Mouse (Mus musculus): ENCODE measurements around the gene Ano4. TPM values are rescaled to one million over a fixed set of nuclear protein-coding genes. Genes with fewer than 3 reads are reported as not detected.

Ano4 gene
- polyA plus RNA-seq, 1 experiment = not detected

DNA sequence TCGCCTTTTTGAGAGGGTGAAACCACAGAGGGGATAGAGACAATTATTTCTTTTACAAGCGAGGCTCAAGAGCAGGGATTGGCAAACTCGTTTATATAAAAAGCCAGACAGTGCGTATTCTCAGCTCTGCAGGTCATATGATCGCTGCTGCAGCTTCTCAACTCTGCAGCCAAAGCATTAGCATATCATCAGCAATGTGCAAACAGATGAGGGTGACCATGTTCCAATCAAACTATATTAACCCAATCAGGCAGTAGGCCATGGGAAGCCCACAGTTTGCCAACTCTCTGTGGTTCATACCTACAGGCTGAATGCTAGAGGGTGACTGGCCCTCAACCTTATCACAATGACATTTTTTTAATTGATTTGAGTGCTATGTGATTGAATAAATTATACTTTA, 64.2 kb downstream of the Ano4 start:
- Histone ChIP-seq H3ac (ENCODE audit: control insufficient read depth, insufficient read length, low read depth) (no peak overlapping the region), H3K27me3 (ENCODE audit: control insufficient read depth, insufficient read depth, insufficient read length) (no peaks in the 10 kb centered on the region), H3K79me3 (ENCODE audit: low read depth) (no peaks in the 10 kb centered on the region), H3K4me3 (ENCODE audit: insufficient read depth, poor library complexity, severe bottlenecking) (no peak overlapping the region), H3K36me3 (ENCODE audit: control insufficient read depth, insufficient read depth) (no peaks in the 10 kb centered on the region), H3K79me2 (ENCODE audit: control insufficient read depth, insufficient read depth) (no peaks in the 10 kb centered on the region)
- TF ChIP-seq CTCF (IDR thresholded peaks at IDR 0.05; ENCODE audit: control insufficient read depth, insufficient read depth, insufficient read length) (no peak), FOSL1 (IDR thresholded peaks at IDR 0.05; ENCODE audit: insufficient read depth, low read length, poor library complexity, severe bottlenecking) (no peak), CEBPB (IDR thresholded peaks at IDR 0.05; ENCODE audit: low read depth) (no peak), USF1 (IDR thresholded peaks at IDR 0.05; ENCODE audit: low read depth) (no peak), MYOG (IDR thresholded peaks at IDR 0.05; ENCODE audit: control insufficient read depth, extremely low read depth, insufficient read length) (no peak), MYOD1 (IDR thresholded peaks at IDR 0.05; ENCODE audit: control insufficient read depth, insufficient read length, low read depth) (no peak), MAX (IDR thresholded peaks at IDR 0.05) (no peak)

DNA sequence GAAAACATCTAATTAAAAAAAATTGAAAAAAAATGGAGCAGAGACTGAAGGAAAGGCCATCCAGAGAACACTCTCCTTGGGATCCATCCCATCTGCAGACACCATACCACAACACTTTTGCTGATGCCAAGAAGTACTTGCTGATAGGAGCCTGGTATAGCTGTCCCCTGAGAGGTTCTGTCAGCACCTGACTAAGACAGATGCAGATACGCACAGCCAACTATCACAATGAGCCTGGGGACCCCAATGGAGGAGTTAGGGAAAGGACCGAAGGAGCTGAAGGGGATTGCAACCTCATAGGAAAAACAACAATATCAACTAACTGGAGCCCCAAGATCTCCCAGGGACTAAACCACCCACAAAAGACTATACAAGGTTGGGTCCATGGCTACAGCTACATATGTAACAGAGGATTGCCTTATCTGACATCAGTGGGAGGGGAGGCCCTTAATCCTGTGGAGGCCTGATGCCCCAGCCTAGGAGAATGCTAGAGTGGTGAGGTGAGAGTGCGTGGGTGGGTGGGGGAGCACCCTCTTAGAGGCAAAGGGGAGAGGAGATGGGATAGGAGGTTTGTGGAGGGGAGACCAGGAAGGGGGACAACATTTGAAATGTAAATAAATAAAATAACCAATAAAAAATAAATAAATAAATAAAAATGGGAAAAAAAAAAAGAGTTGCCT, 71.4 kb downstream of the Ano4 start:
- Histone ChIP-seq H3K79me2 (ENCODE audit: control insufficient read depth, insufficient read depth) (no peaks in the 10 kb centered on the region), H3K79me3 (ENCODE audit: low read depth) (no peaks in the 10 kb centered on the region), H3K27me3 (ENCODE audit: control insufficient read depth, insufficient read depth, insufficient read length) (no peaks in the 10 kb centered on the region), H3K36me3 (ENCODE audit: control insufficient read depth, insufficient read depth) (no peaks in the 10 kb centered on the region), H3ac (ENCODE audit: control insufficient read depth, insufficient read length, low read depth) (no peak overlapping the region), H3K4me3 (ENCODE audit: insufficient read depth, poor library complexity, severe bottlenecking) (no peak overlapping the region)
- TF ChIP-seq MAX (IDR thresholded peaks at IDR 0.05) = no peak
- TF ChIP-seq CTCF (IDR thresholded peaks at IDR 0.05; ENCODE audit: control insufficient read depth, insufficient read depth, insufficient read length) = no peak
- TF ChIP-seq MYOG (IDR thresholded peaks at IDR 0.05; ENCODE audit: control insufficient read depth, extremely low read depth, insufficient read length) = no peak
- TF ChIP-seq MYOD1 (IDR thresholded peaks at IDR 0.05; ENCODE audit: control insufficient read depth, insufficient read length, low read depth) = no peak
- TF ChIP-seq FOSL1 (IDR thresholded peaks at IDR 0.05; ENCODE audit: insufficient read depth, low read length, poor library complexity, severe bottlenecking) = no peak

DNA sequence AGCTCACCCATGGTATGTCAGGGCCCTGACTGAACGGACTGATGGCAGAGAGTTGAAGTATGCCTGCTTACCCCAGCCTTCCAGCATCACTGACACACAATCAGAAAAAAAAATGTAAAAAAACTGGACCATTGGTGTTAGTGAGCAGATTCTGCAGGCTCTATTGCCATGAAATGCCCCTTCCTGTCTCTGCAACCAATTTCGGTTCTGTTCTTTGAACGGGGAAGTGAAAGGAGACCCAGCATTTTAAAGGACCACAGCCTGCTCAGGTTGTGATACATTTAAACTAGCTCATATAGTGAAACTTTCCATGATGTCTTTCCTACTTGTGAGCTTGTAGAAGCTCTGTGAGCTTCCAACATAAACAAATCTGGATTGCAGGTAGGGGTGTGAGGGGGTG, 77.2 kb downstream of the Ano4 start:
- no peaks in the 10 kb centered on the region for H3K27me3 ChIP-seq (ENCODE audit: control insufficient read depth, insufficient read depth, insufficient read length)
- H3K36me3 ChIP-seq (ENCODE audit: control insufficient read depth, insufficient read depth) = no peaks in the 10 kb centered on the region
- no peak overlapping the region for H3ac ChIP-seq (ENCODE audit: control insufficient read depth, insufficient read length, low read depth)
- no peak overlapping the region for H3K4me3 ChIP-seq (ENCODE audit: insufficient read depth, poor library complexity, severe bottlenecking)
- no peak for TF ChIP-seq FOSL1 (IDR thresholded peaks at IDR 0.05; ENCODE audit: insufficient read depth, low read length, poor library complexity, severe bottlenecking)
- no peak for TF ChIP-seq USF1 (IDR thresholded peaks at IDR 0.05; ENCODE audit: low read depth)
- no peak for TF ChIP-seq CEBPB (IDR thresholded peaks at IDR 0.05; ENCODE audit: low read depth)
- no peak for TF ChIP-seq MYOD1 (IDR thresholded peaks at IDR 0.05; ENCODE audit: control insufficient read depth, insufficient read length, low read depth)
- no peak for TF ChIP-seq MYOG (IDR thresholded peaks at IDR 0.05; ENCODE audit: control insufficient read depth, extremely low read depth, insufficient read length)
- TF ChIP-seq CTCF (IDR thresholded peaks at IDR 0.05; ENCODE audit: control insufficient read depth, insufficient read depth, insufficient read length) = no peak
- TF ChIP-seq MAX (IDR thresholded peaks at IDR 0.05) = no peak
- no peaks in the 10 kb centered on the region for H3K79me3 ChIP-seq (ENCODE audit: low read depth)
- no peaks in the 10 kb centered on the region for H3K79me2 ChIP-seq (ENCODE audit: control insufficient read depth, insufficient read depth)

DNA sequence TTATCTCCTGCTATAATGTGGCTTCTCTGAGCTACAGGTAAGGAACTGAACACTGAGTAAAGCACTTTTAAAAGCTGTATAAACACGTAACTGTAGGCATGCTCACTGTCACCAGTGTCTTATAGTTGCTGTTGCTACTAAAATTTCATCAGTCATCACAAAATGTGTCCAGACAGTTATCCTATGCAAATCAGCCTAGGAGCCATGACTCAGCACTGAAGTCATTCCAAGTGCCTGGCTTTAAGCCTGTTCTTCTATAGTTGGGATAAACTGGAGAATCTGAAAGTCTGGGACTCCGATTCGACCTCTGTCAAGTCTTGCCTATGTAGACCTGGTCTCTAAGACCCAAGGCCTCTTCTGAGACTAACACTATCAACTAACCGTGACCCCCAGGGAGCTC, 81.2 kb downstream of the Ano4 start:
- Histone ChIP-seq H3K79me2 (ENCODE audit: control insufficient read depth, insufficient read depth) (no peaks in the 10 kb centered on the region), H3K27me3 (ENCODE audit: control insufficient read depth, insufficient read depth, insufficient read length) (no peaks in the 10 kb centered on the region), H3K79me3 (ENCODE audit: low read depth) (no peaks in the 10 kb centered on the region), H3K4me3 (ENCODE audit: insufficient read depth, poor library complexity, severe bottlenecking) (no peak overlapping the region), H3ac (ENCODE audit: control insufficient read depth, insufficient read length, low read depth) (no peak overlapping the region), H3K36me3 (ENCODE audit: control insufficient read depth, insufficient read depth) (no peaks in the 10 kb centered on the region)
- no peak for TF ChIP-seq FOSL1 (IDR thresholded peaks at IDR 0.05; ENCODE audit: insufficient read depth, low read length, poor library complexity, severe bottlenecking)
- no peak for TF ChIP-seq CTCF (IDR thresholded peaks at IDR 0.05; ENCODE audit: control insufficient read depth, insufficient read depth, insufficient read length)
- no peak for TF ChIP-seq MYOG (IDR thresholded peaks at IDR 0.05; ENCODE audit: control insufficient read depth, extremely low read depth, insufficient read length)
- no peak for TF ChIP-seq MAX (IDR thresholded peaks at IDR 0.05)
- TF ChIP-seq MYOD1 (IDR thresholded peaks at IDR 0.05; ENCODE audit: control insufficient read depth, insufficient read length, low read depth) = no peak
- TF ChIP-seq CEBPB (IDR thresholded peaks at IDR 0.05; ENCODE audit: low read depth) = no peak
- no peak for TF ChIP-seq USF1 (IDR thresholded peaks at IDR 0.05; ENCODE audit: low read depth)

DNA sequence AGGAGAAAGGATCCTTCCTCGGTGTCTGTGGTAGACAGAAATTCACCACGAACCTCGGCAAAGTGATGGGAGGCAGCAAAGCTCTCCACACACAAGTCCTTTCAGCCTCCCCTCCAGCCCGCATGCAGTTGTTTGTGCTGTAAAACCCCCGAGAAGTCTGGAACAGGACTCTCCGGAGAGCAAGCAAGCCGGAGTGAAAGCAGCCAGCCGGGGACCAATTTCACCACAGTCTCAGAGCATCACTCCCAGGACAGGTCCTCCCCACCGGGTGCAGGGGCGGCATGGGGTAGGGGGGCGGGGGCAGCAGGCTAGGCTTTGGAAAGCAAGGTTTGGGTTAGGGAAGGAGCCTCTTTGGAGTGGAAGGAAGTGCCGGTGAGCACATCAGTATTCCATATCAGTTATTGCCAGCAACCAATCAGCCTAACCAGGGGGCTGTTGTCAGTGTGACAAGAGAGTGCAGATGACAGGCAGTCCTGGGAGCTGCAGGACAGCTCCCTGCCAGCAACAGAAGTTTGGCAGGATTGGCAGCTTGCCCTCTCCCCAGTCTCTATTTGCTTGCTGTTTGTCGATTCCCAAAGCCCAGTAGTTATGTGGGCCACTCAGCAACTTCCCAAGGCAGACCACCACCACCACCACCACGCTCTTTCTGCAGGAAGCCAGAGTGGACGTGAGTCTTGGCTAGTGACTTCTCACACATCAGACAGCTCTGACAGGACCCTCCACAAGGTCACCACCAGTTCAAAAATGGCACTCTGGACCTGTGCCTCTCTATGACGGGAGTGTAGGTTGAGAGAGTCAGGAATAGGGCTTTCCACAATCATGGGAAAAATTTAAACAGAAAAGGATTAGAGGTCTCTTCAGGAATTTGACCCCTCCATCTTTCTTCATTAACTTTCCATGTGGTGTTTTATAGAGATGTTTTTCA, 86.8 kb downstream of the Ano4 start:
- no peaks in the 10 kb centered on the region for H3K79me2 ChIP-seq (ENCODE audit: control insufficient read depth, insufficient read depth)
- no peaks in the 10 kb centered on the region for H3K36me3 ChIP-seq (ENCODE audit: control insufficient read depth, insufficient read depth)
- no peak overlapping the region for H3ac ChIP-seq (ENCODE audit: control insufficient read depth, insufficient read length, low read depth)
- H3K79me3 ChIP-seq (ENCODE audit: low read depth) = no peaks in the 10 kb centered on the region
- no peak for TF ChIP-seq CTCF (IDR thresholded peaks at IDR 0.05; ENCODE audit: control insufficient read depth, insufficient read depth, insufficient read length)
- no peak for TF ChIP-seq FOSL1 (IDR thresholded peaks at IDR 0.05; ENCODE audit: insufficient read depth, low read length, poor library complexity, severe bottlenecking)
- no peak for TF ChIP-seq MYOD1 (IDR thresholded peaks at IDR 0.05; ENCODE audit: control insufficient read depth, insufficient read length, low read depth)
- no peak for TF ChIP-seq CEBPB (IDR thresholded peaks at IDR 0.05; ENCODE audit: low read depth)
- TF ChIP-seq USF1 (IDR thresholded peaks at IDR 0.05; ENCODE audit: low read depth) = no peak
- no peak for TF ChIP-seq MAX (IDR thresholded peaks at IDR 0.05)
- no peak for TF ChIP-seq MYOG (IDR thresholded peaks at IDR 0.05; ENCODE audit: control insufficient read depth, extremely low read depth, insufficient read length)
- no peak overlapping the region for H3K4me3 ChIP-seq (ENCODE audit: insufficient read depth, poor library complexity, severe bottlenecking)
- peaks cover 14% of the 10 kb centered on the region for H3K27me3 ChIP-seq (ENCODE audit: control insufficient read depth, insufficient read depth, insufficient read length)
